Mouse (Mus musculus) midbrain, postnatal 0 days (tissue): ENCODE results near the gene Neurog3. TPM values are rescaled to one million over a fixed set of nuclear protein-coding genes. Genes with fewer than 3 reads are reported as not detected.

ENCODE experiments used
- ATAC-seq: fragments of 200-750 bp; cut with Nextera tagmentation; 2 replicates; pipeline ENCODE4 v1.8.0; 2017; ENCODE audit warnings: moderate number of reproducible peaks, mild to moderate bottlenecking, moderate TSS enrichment, moderate library complexity; ENCODE audit not compliant: low FRiP score
- DNase-seq: peaks from one replicate; pipeline ENCODE4 v3.0.0-alpha.2; 2015; ENCODE audit warnings: low spot score
- H3K27ac ChIP-seq: fragments of 300-500 bp; sonication (generic); 2 replicates; pipeline ENCODE4 v1.5.1; 2014; ENCODE audit warnings: low read depth, mild to moderate bottlenecking, low read length, mixed read lengths
- H3K27me3 ChIP-seq: fragments of 300-500 bp; sonication (generic); 2 replicates; pipeline ENCODE4 v1.6.1; 2014; ENCODE audit warnings: low read length, control low read depth, mixed read lengths; ENCODE audit not compliant: insufficient read depth
- H3K36me3 ChIP-seq: fragments of 300-500 bp; sonication (generic); 2 replicates; pipeline ENCODE4 v1.6.1; 2014; ENCODE audit warnings: low read length, control low read depth, mixed read lengths; ENCODE audit not compliant: insufficient read depth
- H3K4me1 ChIP-seq: fragments of 300-500 bp; sonication (generic); 2 replicates; pipeline ENCODE4 v1.6.1; 2014; ENCODE audit warnings: mild to moderate bottlenecking, control low read depth, antibody characterized with exemption, low read length, mixed read lengths; ENCODE audit not compliant: insufficient read depth
- H3K4me2 ChIP-seq: fragments of 300-500 bp; sonication (generic); 2 replicates; pipeline ENCODE4 v1.6.1; 2014; ENCODE audit warnings: low read depth, mild to moderate bottlenecking, low read length, mixed read lengths; ENCODE audit not compliant: poor library complexity, severe bottlenecking
- H3K4me3 ChIP-seq: fragments of 300-500 bp; sonication (generic); 2 replicates; pipeline ENCODE4 v1.5.1; 2014; ENCODE audit warnings: low read depth, mild to moderate bottlenecking, low read length, moderate library complexity
- H3K9ac ChIP-seq: fragments of 300-500 bp; sonication (generic); replicated peaks from 2 replicates; pipeline ENCODE4 v1.6.1; 2014; ENCODE audit warnings: mild to moderate bottlenecking, low read length, moderate library complexity, mixed read lengths; ENCODE audit not compliant: poor library complexity, severe bottlenecking
- H3K9me3 ChIP-seq: fragments of 300-500 bp; sonication (generic); 2 replicates; pipeline ENCODE4 v1.6.1; 2016; ENCODE audit warnings: low read length, control low read depth
- CTCF ChIP-seq: IDR thresholded peaks from 2 replicates; pipeline ENCODE4 v1.5.1; 2016; ENCODE audit warnings: antibody characterized with exemption, mild to moderate bottlenecking
- WGBS: fragments of 180-500 bp; shearing (Covaris S2); extraction: QIAGEN DNeasy Blood & Tissue Kit; methylation state at CpG from one replicate; pipeline ENCODE4 v1.1.7; 2014; 5-methylcytosine and 5-hydroxymethylcytosine counted together
- polyA plus RNA-seq: library from polyadenylated mRNA; unstranded; fragments of >200 nt; fragmentation: Nextera tagmentation; extraction: Ambion mirVana; gene quantifications from 2 replicates; pipeline ENCODE4 v1.2.1, GENCODE M21; 2015
- total RNA-seq: library from RNA; depleted of rRNA; stranded (reverse); fragments of >200 nt; gene quantifications from 2 replicates; pipeline ENCODE4 v1.2.3, GENCODE M21; 2014

Neurog3 gene
- total and polyA plus RNA-seq, 2 experiments from 2014 or later = not detected

- no peak overlapping the region for H3K4me3 ChIP-seq
- H3K36me3 ChIP-seq = no peaks in the 10 kb centered on the region
- no peak overlapping the region for H3K27ac ChIP-seq
- H3K4me1 ChIP-seq = no peaks in the 10 kb centered on the region
- no peak overlapping the region for H3K9ac ChIP-seq
- no peaks in the 10 kb centered on the region for H3K9me3 ChIP-seq
- no peak for TF ChIP-seq CTCF
- H3K27me3 ChIP-seq = no peaks in the 10 kb centered on the region
- no peak for DNase-seq
- 76% methylated on average over 7 of the region's 7 CpGs for WGBS
- ATAC-seq = no peak
- no peak overlapping the region for H3K4me2 ChIP-seq
Observed at GRCm38 (mm10) chr10:62093903-62094302, 39.0 kb upstream of the Neurog3 start.

GRCm38 (mm10) chr10:62094401-62094800 is 38.5 kb upstream of the Neurog3 start:
- 87% methylated on average over 6 of the region's 6 CpGs for WGBS
- H3K4me3 ChIP-seq = no peak overlapping the region
- DNase-seq = no peak

GRCm38 (mm10) chr10:62099749-62100403 is 33.0 kb upstream of the Neurog3 start:
- Histone ChIP-seq H3K36me3 (no peaks in the 10 kb centered on the region), H3K27me3 (no peaks in the 10 kb centered on the region), H3K9me3 (no peaks in the 10 kb centered on the region), H3K27ac (peak overlapping the region; percentile 96), H3K9ac (no peak overlapping the region), H3K4me3 (no peak overlapping the region), H3K4me1 (peaks cover 26% of the 10 kb centered on the region), H3K4me2 (no peak overlapping the region)
- peak; percentile 79 for DNase-seq
- ATAC-seq = peak; percentile 48
- TF ChIP-seq CTCF = no peak
- WGBS = 26% methylated on average over 10 of the region's 10 CpGs

More at GRCm38 (mm10) chr10:62094401-62094800, 38.5 kb upstream of the Neurog3 start:
- Histone ChIP-seq H3K27ac (no peak overlapping the region), H3K9ac (no peak overlapping the region), H3K27me3 (no peaks in the 10 kb centered on the region), H3K4me2 (no peak overlapping the region), H3K9me3 (no peaks in the 10 kb centered on the region), H3K36me3 (no peaks in the 10 kb centered on the region), H3K4me1 (0 out of 2 replicates have a peak, but pooled peaks cover 3% of the 10 kb centered on the region)
- no peak for TF ChIP-seq CTCF
- ATAC-seq = no peak

- Histone ChIP-seq H3K4me1 (peaks cover 26% of the 10 kb centered on the region), H3K4me3 (no peak overlapping the region), H3K9me3 (no peaks in the 10 kb centered on the region), H3K27me3 (no peaks in the 10 kb centered on the region), H3K36me3 (no peaks in the 10 kb centered on the region), H3K4me2 (no peak overlapping the region), H3K9ac (no peak overlapping the region), H3K27ac (peak overlapping the region; percentile 96)
- 7% methylated on average over 7 of the region's 7 CpGs for WGBS
- peak; percentile 94 for TF ChIP-seq CTCF
- DNase-seq (peak; percentile 98), ATAC-seq (peak; percentile 89)
Observed at GRCm38 (mm10) chr10:62101504-62102439, 31.1 kb upstream of the Neurog3 start.

- DNase-seq (peak; percentile 87), ATAC-seq (no peak)
- Histone ChIP-seq H3K4me2 (no peak overlapping the region), H3K27ac (no peak overlapping the region), H3K9ac (no peak overlapping the region), H3K36me3 (peaks cover 6% of the 10 kb centered on the region; the same call in 1 of the 2 replicates), H3K9me3 (no peaks in the 10 kb centered on the region), H3K27me3 (no peaks in the 10 kb centered on the region), H3K4me1 (peaks cover 24% of the 10 kb centered on the region), H3K4me3 (no peak overlapping the region)
- peak; percentile 93 for TF ChIP-seq CTCF
- WGBS = 28% methylated on average over 7 of the region's 7 CpGs
Observed at GRCm38 (mm10) chr10:62104835-62105576, 27.9 kb upstream of the Neurog3 start.
